Mouse (Mus musculus): ENCODE results near the gene Sertad1. TPM values are rescaled to one million over a fixed set of nuclear protein-coding genes. Genes with fewer than 3 reads are reported as not detected.

Gene Sertad1
- polyA plus RNA-seq, 1 experiment from 2014 or later: 39.3 TPM

DNA sequence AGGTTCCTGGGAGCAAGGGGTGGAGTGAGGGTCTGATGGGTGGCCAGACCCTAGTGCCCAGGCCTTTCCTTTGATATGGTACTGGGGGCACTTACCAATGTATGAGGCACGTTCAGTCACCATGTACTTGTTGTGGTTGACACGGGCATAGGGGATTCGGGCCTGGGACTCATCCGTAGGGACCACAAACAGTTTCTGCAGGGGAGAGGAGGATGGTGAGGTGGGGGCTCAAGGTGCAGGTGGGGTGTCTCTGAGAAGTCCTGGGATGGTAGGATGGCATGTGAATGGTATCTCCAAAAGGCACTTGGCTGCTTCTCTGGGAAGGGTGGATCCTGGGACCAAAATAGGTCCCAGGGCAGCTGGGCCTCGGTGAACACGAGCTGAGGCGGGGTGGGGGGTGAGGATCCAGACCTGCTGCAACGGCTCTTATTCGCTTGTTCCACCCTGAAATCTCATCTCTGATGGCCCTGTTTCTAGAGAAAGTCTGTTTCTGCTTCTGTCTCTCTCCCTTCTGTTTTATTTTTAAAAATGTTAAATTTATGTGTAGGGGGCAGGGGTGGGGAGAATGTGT lies 45.9 kb downstream of the Sertad1 start:
- TF ChIP-seq CTCF (IDR thresholded peaks at IDR 0.05; ENCODE audit: low read depth): no peak
- Histone ChIP-seq H3K27ac (ENCODE audit: low read depth) (no peak overlapping the region), H3K27me3 (ENCODE audit: insufficient read depth, low read length) (no peaks in the 10 kb centered on the region), H3K9ac (no peak overlapping the region), H3K36me3 (ENCODE audit: insufficient read depth) (peaks cover 38% of the 10 kb centered on the region; the same call in 1 of the 2 replicates), H3K4me3 (ENCODE audit: low read depth, low read length) (no peak overlapping the region), H3K9me3 (ENCODE audit: low read depth, low read length) (no peaks in the 10 kb centered on the region), H3K4me1 (ENCODE audit: insufficient read depth) (no peaks in the 10 kb centered on the region), H3K4me2 (no peak overlapping the region)
- WGBS: 89% methylated on average over 9 of the region's 9 CpGs
- ATAC-seq (ENCODE audit: insufficient read depth) (no peak), DNase-seq (no peak)

DNA sequence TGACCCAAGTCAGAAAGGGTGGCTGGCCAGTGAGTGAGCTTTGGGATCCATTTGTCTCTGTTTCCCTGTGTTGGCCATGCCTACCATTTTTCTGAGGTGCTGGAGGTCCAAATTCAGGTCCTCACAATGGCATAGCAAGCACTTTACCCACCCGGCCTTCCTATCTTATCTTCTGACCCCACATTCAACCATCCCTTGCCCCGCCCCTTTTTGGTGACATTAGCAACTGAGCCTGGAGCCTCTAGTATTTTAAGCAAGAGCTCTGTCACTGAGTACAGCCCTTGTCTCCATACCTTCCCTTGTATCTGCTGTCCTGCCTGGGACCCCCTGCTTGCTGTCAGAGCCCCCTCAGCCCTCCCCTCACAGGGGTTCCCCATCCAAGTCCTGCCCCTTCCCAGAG lies 48.7 kb downstream of the Sertad1 start:
- 68% methylated on average over 2 of the region's 2 CpGs for WGBS
- no peaks in the 10 kb centered on the region for H3K27me3 ChIP-seq (ENCODE audit: insufficient read depth, low read length)
- no peak for ATAC-seq (ENCODE audit: insufficient read depth)
- H3K27ac ChIP-seq (ENCODE audit: low read depth): no peak overlapping the region
- no peaks in the 10 kb centered on the region for H3K9me3 ChIP-seq (ENCODE audit: low read depth, low read length)
- no peak for DNase-seq
- no peaks in the 10 kb centered on the region for H3K4me1 ChIP-seq (ENCODE audit: insufficient read depth)
- H3K4me3 ChIP-seq (ENCODE audit: low read depth, low read length): no peak overlapping the region
- peaks cover 47% of the 10 kb centered on the region; the same call in 1 of the 2 replicates for H3K36me3 ChIP-seq (ENCODE audit: insufficient read depth)
- no peak overlapping the region for H3K9ac ChIP-seq
- no peak overlapping the region for H3K4me2 ChIP-seq
- no peak for TF ChIP-seq CTCF (IDR thresholded peaks at IDR 0.05; ENCODE audit: low read depth)

DNA sequence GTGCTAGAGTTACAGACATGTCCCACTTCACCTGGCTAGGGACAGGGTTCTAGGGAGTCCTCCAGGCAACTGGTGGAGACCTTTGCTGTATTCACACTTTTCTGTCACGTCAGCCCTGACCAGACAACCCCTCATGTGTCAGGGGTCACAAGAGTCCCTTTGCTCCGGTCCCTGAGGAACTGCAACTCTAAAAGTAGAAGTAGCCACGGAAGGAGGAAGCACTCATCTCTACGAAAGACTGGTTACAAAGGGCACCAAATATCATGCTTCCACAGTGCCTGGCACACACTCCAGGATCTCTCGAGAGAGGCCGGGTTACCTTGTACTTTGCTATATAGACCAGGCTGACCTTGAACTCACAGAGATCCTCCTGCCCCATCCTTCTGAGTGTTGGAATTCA lies 49.9 kb downstream of the Sertad1 start:
- no peak for TF ChIP-seq CTCF (IDR thresholded peaks at IDR 0.05; ENCODE audit: low read depth)
- H3K9me3 ChIP-seq (ENCODE audit: low read depth, low read length): no peaks in the 10 kb centered on the region
- no peak overlapping the region for H3K4me2 ChIP-seq
- H3K4me3 ChIP-seq (ENCODE audit: low read depth, low read length): no peak overlapping the region
- no peaks in the 10 kb centered on the region for H3K27me3 ChIP-seq (ENCODE audit: insufficient read depth, low read length)
- no peak for ATAC-seq (ENCODE audit: insufficient read depth)
- H3K9ac ChIP-seq: no peak overlapping the region
- H3K4me1 ChIP-seq (ENCODE audit: insufficient read depth): no peaks in the 10 kb centered on the region
- H3K36me3 ChIP-seq (ENCODE audit: insufficient read depth): peaks cover 51% of the 10 kb centered on the region; the same call in 1 of the 2 replicates
- WGBS: 83% methylated on average over 6 of the region's 6 CpGs
- no peak overlapping the region for H3K27ac ChIP-seq (ENCODE audit: low read depth)
- DNase-seq: no peak

- H3K4me2 ChIP-seq: no peak overlapping the region
- H3K9ac ChIP-seq: no peak overlapping the region
- no peaks in the 10 kb centered on the region for H3K27me3 ChIP-seq (ENCODE audit: insufficient read depth, low read length)
Measured at GRCm38 (mm10) chr7:27537998-27538397, 51.3 kb downstream of the Sertad1 start.

DNA sequence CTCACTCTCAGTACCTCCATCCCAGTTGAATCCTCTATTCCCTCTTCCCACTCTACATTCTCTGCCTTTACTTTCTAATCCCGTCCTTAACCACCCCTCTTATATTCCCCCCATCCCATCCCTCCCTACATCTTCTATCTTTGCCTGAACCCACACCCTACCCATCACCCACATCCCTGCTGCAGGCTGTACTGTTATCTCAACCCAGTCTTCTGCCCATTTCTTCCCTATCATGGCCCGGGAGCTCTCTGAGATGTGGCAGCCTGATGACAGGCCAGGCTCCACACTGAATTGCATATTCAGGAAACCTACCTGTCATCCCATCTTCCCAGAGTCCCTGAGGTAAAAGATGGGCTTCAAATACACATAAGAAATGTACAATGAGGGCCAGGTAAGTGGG lies 52.1 kb downstream of the Sertad1 start:
- Histone ChIP-seq H3K36me3 (ENCODE audit: insufficient read depth) (0 out of 2 replicates have a peak, but pooled peaks cover 34% of the 10 kb centered on the region), H3K4me3 (ENCODE audit: low read depth, low read length) (no peak overlapping the region), H3K4me1 (ENCODE audit: insufficient read depth) (no peaks in the 10 kb centered on the region), H3K9ac (no peak overlapping the region), H3K27ac (ENCODE audit: low read depth) (no peak overlapping the region), H3K4me2 (no peak overlapping the region), H3K27me3 (ENCODE audit: insufficient read depth, low read length) (no peaks in the 10 kb centered on the region), H3K9me3 (ENCODE audit: low read depth, low read length) (no peaks in the 10 kb centered on the region)
- DNase-seq: no peak
- 90% methylated on average over 2 of the region's 2 CpGs for WGBS
- ATAC-seq (ENCODE audit: insufficient read depth): no peak
- TF ChIP-seq CTCF (IDR thresholded peaks at IDR 0.05; ENCODE audit: low read depth): no peak

More at GRCm38 (mm10) chr7:27537998-27538397, 51.3 kb downstream of the Sertad1 start:
- ATAC-seq (ENCODE audit: insufficient read depth) (no peak), DNase-seq (no peak)
- Histone ChIP-seq H3K4me1 (ENCODE audit: insufficient read depth) (no peaks in the 10 kb centered on the region), H3K4me3 (ENCODE audit: low read depth, low read length) (no peak overlapping the region), H3K36me3 (ENCODE audit: insufficient read depth) (0 out of 2 replicates have a peak, but pooled peaks cover 40% of the 10 kb centered on the region), H3K27ac (ENCODE audit: low read depth) (no peak overlapping the region), H3K9me3 (ENCODE audit: low read depth, low read length) (no peaks in the 10 kb centered on the region)
- 86% methylated on average over 8 of the region's 8 CpGs for WGBS
- no peak for TF ChIP-seq CTCF (IDR thresholded peaks at IDR 0.05; ENCODE audit: low read depth)

Other genes starting within 250 kb of the Sertad1 start
- 15.2 and 16.2 TPM in 2 replicates for gene Numbl, start 228.5 kb upstream of the Sertad1 start, polyA plus RNA-seq (2014; fragmentation: Nextera tagmentation; extraction: Ambion mirVana)
- gene Ltbp4, start 149.2 kb upstream of the Sertad1 start, polyA plus RNA-seq (2014; fragmentation: Nextera tagmentation; extraction: Ambion mirVana): 73.5 and 86.0 TPM in 2 replicates
- 45.1 and 53.5 TPM in 2 replicates for gene Shkbp1, start 130.9 kb upstream of the Sertad1 start, polyA plus RNA-seq (2014; fragmentation: Nextera tagmentation; extraction: Ambion mirVana)
- gene Gm20479, start 129.5 kb upstream of the Sertad1 start, polyA plus RNA-seq (2014; fragmentation: Nextera tagmentation; extraction: Ambion mirVana): 0.73 and 1.6 TPM in 2 replicates
- 0.31 and 0.51 TPM in 2 replicates for gene Sptbn4, start 39.2 kb upstream of the Sertad1 start, polyA plus RNA-seq (2014; fragmentation: Nextera tagmentation; extraction: Ambion mirVana)
- 54.5 and 56.0 TPM in 2 replicates for gene Blvrb, start 38.9 kb upstream of the Sertad1 start, polyA plus RNA-seq (2014; fragmentation: Nextera tagmentation; extraction: Ambion mirVana)
- 22.0 and 24.3 TPM in 2 replicates for gene Sertad3, start 13.1 kb upstream of the Sertad1 start, polyA plus RNA-seq (2014; fragmentation: Nextera tagmentation; extraction: Ambion mirVana)
- 2.5 and 2.9 TPM in 2 replicates for gene Prx, start 12.4 kb downstream of the Sertad1 start, polyA plus RNA-seq (2014; fragmentation: Nextera tagmentation; extraction: Ambion mirVana)
- 0.95 and 1.0 TPM in 2 replicates for gene Hipk4, start 36.4 kb downstream of the Sertad1 start, polyA plus RNA-seq (2014; fragmentation: Nextera tagmentation; extraction: Ambion mirVana)
- 56.7 and 57.4 TPM in 2 replicates for gene Pld3, start 66.3 kb downstream of the Sertad1 start, polyA plus RNA-seq (2014; fragmentation: Nextera tagmentation; extraction: Ambion mirVana)
- gene 2310022A10Rik, start 66.3 kb downstream of the Sertad1 start, polyA plus RNA-seq (2014; fragmentation: Nextera tagmentation; extraction: Ambion mirVana): 20.6 and 25.4 TPM in 2 replicates
- gene Akt2, start 104.6 kb downstream of the Sertad1 start, polyA plus RNA-seq (2014; fragmentation: Nextera tagmentation; extraction: Ambion mirVana): 92.6 and 98.9 TPM in 2 replicates
- 0.32 and 0.41 TPM in 2 replicates for gene Ttc9b, start 167.0 kb downstream of the Sertad1 start, polyA plus RNA-seq (2014; fragmentation: Nextera tagmentation; extraction: Ambion mirVana)
- gene Map3k10, start 187.7 kb downstream of the Sertad1 start, polyA plus RNA-seq (2014; fragmentation: Nextera tagmentation; extraction: Ambion mirVana): 6.9 and 7.3 TPM in 2 replicates
- 3.6 and 5.5 TPM in 2 replicates for gene Zfp607b, start 202.4 kb downstream of the Sertad1 start, polyA plus RNA-seq (2014; fragmentation: Nextera tagmentation; extraction: Ambion mirVana)
- 37.5 and 39.3 TPM in 2 replicates for gene Zfp60, start 244.5 kb downstream of the Sertad1 start, polyA plus RNA-seq (2014; fragmentation: Nextera tagmentation; extraction: Ambion mirVana)